12 mouse cellular contexts compared by ENCODE assay signal in genomic region chr7:73577888-73578421, GRCm38 (mm10). TPM values are rescaled to one million over a fixed set of nuclear protein-coding genes. Genes with fewer than 3 reads are reported as not detected.
DNase-seq lines count a peak whose midpoint lies in the region; ATAC-seq lines count a peak whose summit lies in the region.
"Had no signal": no experiment of that assay in that cellular context is flagged by ENCODE, and none has a peak within 500 bp of the region (broad histone marks: within the 10 kb centered on the region; RNA-seq: fewer than 3 reads in every experiment).

No protein-coding gene starts in this region.

- no peaks in the 10 kb centered on the region for H3K9me3 ChIP-seq in heart, embryonic 16.5 days (replicated peaks; ENCODE audit: control insufficient read depth, low read length)
- no peaks in the 10 kb centered on the region for H3K9me3 ChIP-seq in midbrain, embryonic 11.5 days (ENCODE audit: control insufficient read depth, low read length)
- no peaks in the 10 kb centered on the region for H3K9me3 ChIP-seq in midbrain, embryonic 13.5 days
- H3K9me3 ChIP-seq in intestine, embryonic 15.5 days: no peaks in the 10 kb centered on the region
- H3K9me3 ChIP-seq: forebrain, embryonic 15.5 days; megakaryocyte, embryonic 14.5 days had no signal

- intact Hi-C loops in heart, postnatal 10 days (cut with DNase I): no loop called here

- peak overlapping the region; percentile 46; the same call in 1 of the 2 replicates for H3K27ac ChIP-seq in heart, embryonic 16.5 days (ENCODE audit: low read length)
- no peak overlapping the region for H3K27ac ChIP-seq in midbrain, embryonic 11.5 days (ENCODE audit: low read depth, low read length)
- H3K27ac ChIP-seq in midbrain, embryonic 13.5 days: no peak overlapping the region
- peak overlapping the region; percentile 51 for H3K27ac ChIP-seq in intestine, embryonic 15.5 days
- H3K27ac ChIP-seq: forebrain, embryonic 15.5 days; hindbrain, embryonic 14.5 days had no signal

- no peak overlapping the region for H3K9ac ChIP-seq in heart, embryonic 16.5 days (ENCODE audit: low read length)
- no peak overlapping the region for H3K9ac ChIP-seq in midbrain, embryonic 11.5 days (ENCODE audit: low read length)
- no peak overlapping the region for H3K9ac ChIP-seq in midbrain, embryonic 13.5 days (replicated peaks)
- H3K9ac ChIP-seq in intestine, embryonic 15.5 days: no peak overlapping the region
- H3K9ac ChIP-seq: forebrain, embryonic 15.5 days; hindbrain, embryonic 14.5 days had no signal

- DNase-seq in heart, postnatal 10 days: no peak
- peak; percentile 74 for DNase-seq in midbrain, embryonic 11.5 days (ENCODE audit: low spot score, missing footprints)
- peak; percentile 72 for DNase-seq in yolk sac, embryonic 10.5 days (ENCODE audit: low spot score)
- DNase-seq in thymus, adult 18-20 months: no peak
- DNase-seq: adrenal gland, postnatal 36 days; gastrocnemius, postnatal 10 days had no signal

- ATAC-seq in heart, embryonic 16.5 days (replicated peaks; ENCODE audit: extremely low read depth, insufficient read depth, low FRiP score): no peak
- ATAC-seq in midbrain, embryonic 11.5 days (ENCODE audit: low FRiP score): no peak
- ATAC-seq in midbrain, embryonic 13.5 days: no peak
- peak; percentile 35; the same call in 1 of the 2 replicates for ATAC-seq in intestine, embryonic 15.5 days
- ATAC-seq: forebrain, embryonic 15.5 days had no signal

- H3K4me3 ChIP-seq in heart, embryonic 16.5 days (ENCODE audit: low read length): no peak overlapping the region
- H3K4me3 ChIP-seq in midbrain, embryonic 11.5 days (ENCODE audit: low read depth, low read length): no peak overlapping the region
- no peak overlapping the region for H3K4me3 ChIP-seq in midbrain, embryonic 13.5 days (replicated peaks)
- H3K4me3 ChIP-seq in intestine, embryonic 15.5 days (replicated peaks): no peak overlapping the region
- H3K4me3 ChIP-seq: forebrain, embryonic 15.5 days; megakaryocyte, embryonic 14.5 days had no signal

- WGBS in heart, embryonic 16.5 days: 53% methylated on average over 6 of the region's 6 CpGs
- 80% methylated on average over 6 of the region's 6 CpGs for WGBS in midbrain, embryonic 11.5 days
- WGBS in midbrain, embryonic 13.5 days: 88% methylated on average over 6 of the region's 6 CpGs
- WGBS in intestine, embryonic 15.5 days: 56% methylated on average over 6 of the region's 6 CpGs

- H3K36me3 ChIP-seq in heart, embryonic 16.5 days (ENCODE audit: control insufficient read depth, insufficient read depth): no peaks in the 10 kb centered on the region
- no peaks in the 10 kb centered on the region for H3K36me3 ChIP-seq in midbrain, embryonic 11.5 days (ENCODE audit: control insufficient read depth, insufficient read depth, low read length)
- no peaks in the 10 kb centered on the region for H3K36me3 ChIP-seq in midbrain, embryonic 13.5 days
- no peaks in the 10 kb centered on the region for H3K36me3 ChIP-seq in intestine, embryonic 15.5 days
- H3K36me3 ChIP-seq: forebrain, embryonic 15.5 days had no signal

- H3K4me2 ChIP-seq in heart, embryonic 16.5 days (ENCODE audit: low read depth, low read length): no peak overlapping the region
- H3K4me2 ChIP-seq in midbrain, embryonic 11.5 days: no peak overlapping the region
- H3K4me2 ChIP-seq in midbrain, embryonic 13.5 days (replicated peaks): no peak overlapping the region
- H3K4me2 ChIP-seq in intestine, embryonic 15.5 days (replicated peaks): no peak overlapping the region
- H3K4me2 ChIP-seq: forebrain, embryonic 15.5 days; hindbrain, embryonic 14.5 days had no signal

- peaks cover 32% of the 10 kb centered on the region for H3K4me1 ChIP-seq in heart, embryonic 16.5 days (ENCODE audit: control insufficient read depth, insufficient read depth, low read length)
- peaks cover 2% of the 10 kb centered on the region; the same call in 1 of the 2 replicates for H3K4me1 ChIP-seq in midbrain, embryonic 11.5 days (ENCODE audit: control insufficient read depth, insufficient read depth, low read length)
- peaks cover 4% of the 10 kb centered on the region; the same call in 1 of the 2 replicates for H3K4me1 ChIP-seq in midbrain, embryonic 13.5 days (replicated peaks)
- peaks cover 10% of the 10 kb centered on the region; the same call in 1 of the 2 replicates for H3K4me1 ChIP-seq in intestine, embryonic 15.5 days (replicated peaks)
- H3K4me1 ChIP-seq: forebrain, embryonic 15.5 days had no signal

- H3K27me3 ChIP-seq in heart, embryonic 16.5 days (ENCODE audit: control insufficient read depth, insufficient read depth, low read length): no peaks in the 10 kb centered on the region
- H3K27me3 ChIP-seq in midbrain, embryonic 11.5 days (ENCODE audit: control insufficient read depth, insufficient read depth, low read length): no peaks in the 10 kb centered on the region
- H3K27me3 ChIP-seq in midbrain, embryonic 13.5 days: 0 out of 2 replicates have a peak, but pooled peaks cover 3% of the 10 kb centered on the region
- no peaks in the 10 kb centered on the region for H3K27me3 ChIP-seq in intestine, embryonic 15.5 days (replicated peaks)
- H3K27me3 ChIP-seq: forebrain, embryonic 15.5 days had no signal

RNA-seq across cellular contexts. Expression of gene Chd2, which starts 36.3 kb away (rescaled TPM):
- 33.1 and 36.5 TPM in 2 replicates for polyA plus RNA-seq in heart, embryonic 16.5 days (2015; fragmentation: Nextera tagmentation; extraction: Ambion mirVana)
- 10 to 100 TPM; 62.3 to 63.3 TPM for total RNA-seq in heart, postnatal 10 days (2021)
- polyA plus RNA-seq in midbrain, embryonic 11.5 days (2014; fragmentation: Nextera tagmentation; extraction: Ambion mirVana): 41.7 and 42.6 TPM in 2 replicates
- 48.5 and 57.4 TPM in 2 replicates for polyA plus RNA-seq in midbrain, embryonic 13.5 days (2015; fragmentation: Nextera tagmentation; extraction: Ambion mirVana)
- 39.3 and 46.0 TPM in 2 replicates for polyA plus RNA-seq in intestine, embryonic 15.5 days (2015; fragmentation: Nextera tagmentation; extraction: Ambion mirVana)

Comparison
In these comparisons a context has a peak if more than half of its experiments do, and no peak if none do; other contexts are left out.
1. H3K27ac ChIP-seq: peak in heart, embryonic 16.5 days (single experiment) and intestine, embryonic 15.5 days (single experiment); none in midbrain, embryonic 11.5 days (single experiment) and midbrain, embryonic 13.5 days (single experiment).
2. DNase-seq: peak in midbrain, embryonic 11.5 days (single experiment) and yolk sac, embryonic 10.5 days (single experiment); none in heart, postnatal 10 days (0 of 2) and thymus, adult 18-20 months (0 of 2).